9 mouse cellular contexts compared by ENCODE assay signal in the genomic region with DNA sequence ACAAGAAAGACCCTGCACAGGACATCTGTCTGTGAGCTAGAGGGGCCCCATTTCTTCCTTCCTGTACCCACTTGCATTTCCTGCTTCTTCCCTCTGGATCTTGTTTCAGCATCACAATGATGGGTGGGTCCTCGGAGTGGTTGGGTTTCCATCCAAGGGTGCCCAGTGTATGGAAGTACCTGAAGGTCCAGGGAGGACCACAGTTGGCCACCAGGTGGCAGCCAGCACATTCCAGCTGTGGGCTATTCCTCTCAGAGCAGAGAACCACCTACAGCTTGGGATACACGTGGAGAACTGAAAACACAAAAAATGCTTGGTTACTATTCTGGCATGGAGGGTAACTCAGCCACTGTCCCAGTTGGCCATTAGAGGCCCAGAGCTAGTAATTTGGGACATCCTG. TPM values are rescaled to one million over a fixed set of nuclear protein-coding genes. Genes with fewer than 3 reads are reported as not detected.
DNase-seq lines count a peak whose midpoint lies in the region; ATAC-seq and TF ChIP-seq lines count a peak whose summit lies in the region.
"Had no signal": no experiment of that assay in that cellular context is flagged by ENCODE, and none has a peak within 500 bp of the region (broad histone marks: within the 10 kb centered on the region; RNA-seq: fewer than 3 reads in every experiment).

No protein-coding gene starts in this region.

- H3K4me2 ChIP-seq in heart, embryonic 16.5 days (ENCODE audit: low read depth, low read length) = no peak overlapping the region
- H3K4me2 ChIP-seq in hindbrain, embryonic 12.5 days (replicated peaks) = no peak overlapping the region
- no peak overlapping the region for H3K4me2 ChIP-seq in midbrain, postnatal 0 days (ENCODE audit: low read depth, low read length, poor library complexity, severe bottlenecking)

- no peak overlapping the region for H3K9ac ChIP-seq in heart, embryonic 16.5 days (ENCODE audit: low read length)
- no peak overlapping the region for H3K9ac ChIP-seq in hindbrain, embryonic 12.5 days
- H3K9ac ChIP-seq in midbrain, postnatal 0 days (replicated peaks; ENCODE audit: low read length, poor library complexity, severe bottlenecking) = no peak overlapping the region

- H3K4me3 ChIP-seq in heart, embryonic 16.5 days (ENCODE audit: low read length) = no peak overlapping the region
- no peak overlapping the region for H3K4me3 ChIP-seq in hindbrain, embryonic 12.5 days
- H3K4me3 ChIP-seq in midbrain, postnatal 0 days (ENCODE audit: low read depth, low read length) = no peak overlapping the region

- peak; percentile 85 for TF ChIP-seq CTCF in midbrain, postnatal 0 days (IDR thresholded peaks at IDR 0.05)

- no peaks in the 10 kb centered on the region for H3K36me3 ChIP-seq in heart, embryonic 16.5 days (ENCODE audit: control insufficient read depth, insufficient read depth)
- H3K36me3 ChIP-seq in hindbrain, embryonic 12.5 days = no peaks in the 10 kb centered on the region
- H3K36me3 ChIP-seq in midbrain, postnatal 0 days (ENCODE audit: insufficient read depth, low read length) = no peaks in the 10 kb centered on the region

- H3K27me3 ChIP-seq in heart, embryonic 16.5 days (ENCODE audit: control insufficient read depth, insufficient read depth, low read length) = no peaks in the 10 kb centered on the region
- H3K27me3 ChIP-seq in hindbrain, embryonic 12.5 days = no peaks in the 10 kb centered on the region
- H3K27me3 ChIP-seq in midbrain, postnatal 0 days (ENCODE audit: insufficient read depth, low read length) = no peaks in the 10 kb centered on the region

- no peak for DNase-seq in heart, postnatal 25 days (ENCODE audit: low spot score)
- peak; percentile 70 for DNase-seq in MN1 (ENCODE audit: low spot score)
- peak; percentile 62 for DNase-seq in embryo, embryonic 10.5 days (ENCODE audit: low spot score)
- DNase-seq in left cerebral cortex, postnatal 14 days (ENCODE audit: low spot score in 2 of 2) = peak; percentile 68 to 69
- peak; percentile 63 for DNase-seq in midbrain, postnatal 0 days (ENCODE audit: low spot score)
- DNase-seq in urinary bladder, postnatal 14 days (ENCODE audit: low spot score) = peak; percentile 65

- WGBS in heart, embryonic 16.5 days = 26% methylated on average over 2 of the region's 2 CpGs
- 40% methylated on average over 2 of the region's 2 CpGs for WGBS in hindbrain, embryonic 12.5 days
- WGBS in midbrain, postnatal 0 days = 42% methylated on average over 2 of the region's 2 CpGs

- no peaks in the 10 kb centered on the region for H3K9me3 ChIP-seq in heart, embryonic 16.5 days (replicated peaks; ENCODE audit: control insufficient read depth, low read length)
- H3K9me3 ChIP-seq in hindbrain, embryonic 12.5 days (replicated peaks) = no peaks in the 10 kb centered on the region
- no peaks in the 10 kb centered on the region for H3K9me3 ChIP-seq in midbrain, postnatal 0 days (ENCODE audit: low read length)

- intact Hi-C loops in heart, postnatal 25 days (cut with DNase I) = loop anchor here (2.0 to 5.0 kb wide), 2 partner anchors 94 to 297 kb away; no protein-coding TSS in a partner anchor
- intact Hi-C loops in left cerebral cortex, postnatal 14 days (cut with DNase I) = loop anchor here (5.0 kb wide), 1 partner anchor 92 kb away; no protein-coding TSS in a partner anchor

- 0 out of 2 replicates have a peak, but pooled peaks have one; percentile 53 for ATAC-seq in heart, embryonic 16.5 days (replicated peaks; ENCODE audit: extremely low read depth, insufficient read depth, low FRiP score)
- peak; percentile 62; the same call in 1 of the 2 replicates for ATAC-seq in hindbrain, embryonic 12.5 days (ENCODE audit: low FRiP score)
- peak; percentile 68; the same call in 1 of the 2 replicates for ATAC-seq in midbrain, postnatal 0 days (ENCODE audit: low FRiP score)

- no peaks in the 10 kb centered on the region for H3K4me1 ChIP-seq in heart, embryonic 16.5 days (ENCODE audit: control insufficient read depth, insufficient read depth, low read length)
- H3K4me1 ChIP-seq in hindbrain, embryonic 12.5 days = peaks cover 12% of the 10 kb centered on the region; the same call in 1 of the 2 replicates
- H3K4me1 ChIP-seq in midbrain, postnatal 0 days (ENCODE audit: insufficient read depth, low read length) = no peaks in the 10 kb centered on the region

- H3K27ac ChIP-seq in heart, embryonic 16.5 days (ENCODE audit: low read length) = no peak overlapping the region
- no peak overlapping the region for H3K27ac ChIP-seq in hindbrain, embryonic 12.5 days
- no peak overlapping the region for H3K27ac ChIP-seq in midbrain, postnatal 0 days (ENCODE audit: low read depth, low read length)

RNA-seq across cellular contexts. Expression of a gene that starts 20.3 kb away (rescaled TPM):
- polyA plus RNA-seq in heart, embryonic 16.5 days (2015; fragmentation: Nextera tagmentation; extraction: Ambion mirVana) = 2.3 and 3.1 TPM in 2 replicates
- total RNA-seq in heart, postnatal 25 days (2021) = 1 to 10 TPM; 7.3 to 9.3 TPM
- 0.52 TPM in 2 replicates for polyA plus RNA-seq in hindbrain, embryonic 12.5 days (2016; fragmentation: Nextera tagmentation; extraction: Ambion mirVana)
- total RNA-seq in left cerebral cortex, postnatal 14 days (2021) = 1 to 10 TPM; 4.9 to 8.2 TPM
- total RNA-seq in midbrain, postnatal 0 days (2014; rRNA removed) = 1.1 and 2.2 TPM in 2 replicates
- polyA plus RNA-seq in midbrain, postnatal 0 days (2015; fragmentation: Nextera tagmentation; extraction: Ambion mirVana) = 1.6 and 1.8 TPM in 2 replicates

RNA-seq across cellular contexts. Expression of a gene that starts 39.0 kb away (rescaled TPM):
- polyA plus RNA-seq in heart, embryonic 16.5 days (2015; fragmentation: Nextera tagmentation; extraction: Ambion mirVana) = 268 and 275 TPM in 2 replicates
- total RNA-seq in heart, postnatal 25 days (2021) = 100 to 1,000 TPM; 123 to 126 TPM
- polyA plus RNA-seq in hindbrain, embryonic 12.5 days (2016; fragmentation: Nextera tagmentation; extraction: Ambion mirVana) = 20.8 and 22.7 TPM in 2 replicates
- 100 to 1,000 TPM; 115 to 126 TPM for total RNA-seq in left cerebral cortex, postnatal 14 days (2021)
- 73.6 and 91.0 TPM in 2 replicates for total RNA-seq in midbrain, postnatal 0 days (2014; rRNA removed)
- 63.0 and 67.8 TPM in 2 replicates for polyA plus RNA-seq in midbrain, postnatal 0 days (2015; fragmentation: Nextera tagmentation; extraction: Ambion mirVana)

RNA-seq across cellular contexts. Expression of a gene that starts 50.4 kb away (rescaled TPM):
- 0.03 TPM in 1 of 2 replicates, not detected in the other for polyA plus RNA-seq in heart, embryonic 16.5 days (2015; fragmentation: Nextera tagmentation; extraction: Ambion mirVana)
- under 1 TPM; 0.03 TPM for total RNA-seq in heart, postnatal 25 days (2021)
- polyA plus RNA-seq in hindbrain, embryonic 12.5 days (2016; fragmentation: Nextera tagmentation; extraction: Ambion mirVana) = 0.03 TPM in 1 of 2 replicates, not detected in the other
- not detected for total RNA-seq in left cerebral cortex, postnatal 14 days (2021)
- total RNA-seq in midbrain, postnatal 0 days (2014; rRNA removed) = under 0.01 TPM in 1 of 2 replicates, not detected in the other
- polyA plus RNA-seq in midbrain, postnatal 0 days (2015; fragmentation: Nextera tagmentation; extraction: Ambion mirVana) = not detected in 2 replicates
- polyA plus RNA-seq: liver, embryonic 16.5 days had no signal

RNA-seq across cellular contexts. Expression of a gene that starts 58.7 kb away (rescaled TPM):
- polyA plus RNA-seq in heart, embryonic 16.5 days (2015; fragmentation: Nextera tagmentation; extraction: Ambion mirVana) = not detected in 2 replicates
- not detected for total RNA-seq in heart, postnatal 25 days (2021)
- not detected in 2 replicates for polyA plus RNA-seq in hindbrain, embryonic 12.5 days (2016; fragmentation: Nextera tagmentation; extraction: Ambion mirVana)
- not detected for total RNA-seq in left cerebral cortex, postnatal 14 days (2021)
- not detected in 2 replicates for total RNA-seq in midbrain, postnatal 0 days (2014; rRNA removed)
- not detected in 2 replicates for polyA plus RNA-seq in midbrain, postnatal 0 days (2015; fragmentation: Nextera tagmentation; extraction: Ambion mirVana)
